Mouse (Mus musculus) left cerebral cortex, postnatal 14 days (tissue): ENCODE results near the gene Bloc1s3. TPM values are rescaled to one million over a fixed set of nuclear protein-coding genes. Genes with fewer than 3 reads are reported as not detected.
"Not testable (repeated sequence)": the region's sequence is repeated elsewhere in the genome, so short reads cannot be mapped to it uniquely, and the experiment has no call there.

ENCODE experiments used
- DNase-seq, 2 experiments: peaks; one replicate each; pipeline ENCODE4 v3.0.0; 2021 to 2022; ENCODE audit warnings: low spot score in 2 of 2, mixed read lengths in 1 of 2
- intact Hi-C: fragments of 180-260 bp; cut with DNase I; formaldehyde crosslinking; loops from one replicate; pipeline ENCODE4 v1.15.1; 2025
- total RNA-seq, 2 experiments: library from RNA; stranded (reverse); gene quantifications; 2 replicates each; pipeline ENCODE4 v1.2.3; 2021

Bloc1s3 gene
- total RNA-seq, 2 experiments from 2014 or later = 7.1 to 7.2 TPM

DNA sequence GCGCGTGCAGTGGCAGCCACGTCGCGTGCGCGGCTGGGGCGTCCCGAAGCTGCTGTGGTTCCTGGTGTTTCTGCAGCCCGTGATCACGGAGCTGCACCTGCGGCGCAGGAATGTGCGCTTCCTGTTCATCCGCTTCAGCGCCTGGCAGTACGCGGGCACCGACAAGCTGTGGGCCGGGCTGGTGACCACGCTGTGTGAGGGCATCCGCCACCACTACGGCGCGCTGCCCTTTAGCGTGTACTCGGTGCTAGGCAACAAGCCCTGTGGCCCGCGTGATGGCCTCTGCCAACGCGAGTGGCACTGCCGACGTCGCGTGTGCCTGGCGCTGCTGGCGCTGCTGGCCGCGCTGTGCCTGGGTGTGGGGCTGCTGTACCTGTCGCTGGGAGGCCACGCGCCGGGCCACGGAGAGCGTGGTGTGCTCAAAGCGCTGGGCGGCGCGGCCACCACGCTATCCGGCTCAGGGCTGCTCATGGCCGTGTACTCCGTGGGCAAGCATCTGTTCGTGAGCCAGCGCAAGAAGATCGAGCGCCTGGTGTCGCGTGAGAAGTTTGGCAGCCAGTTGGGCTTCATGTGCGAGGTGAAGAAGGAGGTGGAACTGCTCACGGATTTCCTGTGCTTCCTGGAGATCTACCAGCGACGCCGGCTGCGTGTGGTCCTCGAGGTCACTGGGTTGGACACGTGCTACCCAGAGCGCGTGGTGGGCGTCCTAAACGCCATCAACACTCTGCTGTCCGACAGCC is 15.0 kb upstream of the Bloc1s3 start:
- intact Hi-C loops = no loop called here
- DNase-seq = peak; percentile 23 to 62

DNA sequence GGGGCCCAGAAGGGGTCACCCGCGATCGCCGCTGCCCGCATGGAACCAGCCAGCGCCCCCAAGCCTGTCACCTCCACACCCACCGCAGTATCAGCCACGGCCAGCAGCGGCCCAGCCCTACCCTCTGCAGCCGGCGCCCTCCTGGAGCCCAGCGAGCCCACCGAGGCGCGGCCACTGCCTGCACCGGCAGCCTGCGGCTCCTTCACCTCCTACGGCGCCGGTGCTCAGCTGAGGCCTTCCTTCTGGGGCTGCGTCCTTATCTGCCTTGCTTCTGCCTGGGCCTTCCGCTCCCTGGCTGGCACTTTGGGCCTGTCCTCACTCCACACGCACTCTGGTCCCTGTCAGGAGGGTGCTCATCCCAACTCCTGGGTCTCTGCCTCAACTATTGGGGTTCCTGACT is 11.9 kb upstream of the Bloc1s3 start:
- intact Hi-C loops = no loop called here
- no peak for DNase-seq

DNA sequence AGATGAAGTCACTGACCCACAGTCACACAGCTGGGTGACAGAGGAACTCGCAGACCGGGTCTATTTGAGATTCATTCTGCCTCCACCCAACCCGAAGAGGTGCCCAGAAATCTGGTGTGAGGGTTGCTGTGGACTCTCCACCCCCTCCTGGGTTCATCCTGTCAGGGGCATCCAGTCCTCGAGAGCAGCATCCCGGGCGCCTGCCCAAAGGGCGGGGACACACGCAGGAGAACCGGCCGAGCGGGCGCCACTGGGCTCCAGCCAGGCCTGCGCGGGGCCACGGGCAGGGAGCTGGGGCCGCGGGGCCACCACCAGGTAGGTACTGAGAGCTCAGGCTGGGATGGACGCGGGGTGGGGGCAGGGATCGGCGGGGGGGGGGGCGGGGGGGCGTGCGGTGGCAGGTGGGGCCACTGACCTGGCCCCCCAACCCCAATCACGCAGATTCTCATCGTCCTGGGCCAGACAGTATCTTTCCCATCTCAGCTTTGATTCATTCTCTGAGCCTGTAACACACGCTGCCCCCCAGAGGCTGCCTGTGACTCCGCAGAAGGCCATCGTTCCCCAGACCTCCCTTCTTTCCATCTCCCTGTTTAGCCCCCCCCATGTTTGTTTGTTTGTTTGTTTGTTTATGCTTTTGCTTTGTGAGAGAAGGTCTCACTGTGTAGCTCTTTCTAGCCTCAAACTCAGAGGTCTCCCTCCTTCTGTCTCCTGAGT is 9.6 kb upstream of the Bloc1s3 start, which contains the start of gene Nkpd1:
Gene Nkpd1 (plus strand): TSS at position 187 of the 714 bp plus-strand sequence.
- intact Hi-C loops = no loop called here
- DNase-seq = no peak

DNA sequence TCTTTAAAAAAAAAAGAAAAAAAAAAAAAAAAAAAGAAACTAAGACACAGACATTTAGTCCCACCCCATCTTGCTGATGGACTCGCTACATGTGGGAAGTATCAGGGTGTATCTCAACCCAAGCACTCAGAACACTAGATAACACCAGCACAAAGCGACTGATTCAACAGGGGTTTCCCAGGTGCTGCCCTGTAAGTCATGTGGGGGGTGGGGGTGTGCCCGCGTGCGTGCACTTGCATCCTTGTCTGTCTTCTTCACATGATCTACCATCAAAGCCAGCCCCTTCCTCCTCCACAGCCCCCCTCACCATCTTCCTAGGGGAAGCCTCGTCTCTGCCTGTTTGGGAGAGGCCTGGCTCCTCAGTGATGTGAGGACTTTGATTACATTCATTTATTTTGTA is 4.2 kb upstream of the Bloc1s3 start:
- DNase-seq = no peak
- intact Hi-C loops = no loop called here

DNA sequence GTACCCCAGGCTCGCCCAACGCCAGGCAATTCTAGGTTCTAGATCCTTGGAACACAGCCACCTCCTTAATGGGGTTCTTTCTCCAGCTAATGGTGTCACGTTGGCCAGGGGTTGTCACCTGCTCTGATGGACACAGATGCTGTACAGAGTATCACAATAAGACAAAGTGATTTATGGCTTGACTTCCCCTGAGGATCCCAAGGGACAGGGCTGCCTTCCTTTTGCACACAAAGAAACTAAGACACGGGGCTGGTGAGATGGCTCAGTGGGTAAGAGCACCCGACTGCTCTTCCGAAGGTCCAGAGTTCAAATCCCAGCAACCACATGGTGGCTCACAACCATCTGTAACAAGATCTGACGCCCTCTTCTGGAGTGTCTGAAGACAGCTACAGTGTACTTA is 3.8 kb upstream of the Bloc1s3 start:
- intact Hi-C loops, DNase-seq: not testable (repeated sequence)

DNA sequence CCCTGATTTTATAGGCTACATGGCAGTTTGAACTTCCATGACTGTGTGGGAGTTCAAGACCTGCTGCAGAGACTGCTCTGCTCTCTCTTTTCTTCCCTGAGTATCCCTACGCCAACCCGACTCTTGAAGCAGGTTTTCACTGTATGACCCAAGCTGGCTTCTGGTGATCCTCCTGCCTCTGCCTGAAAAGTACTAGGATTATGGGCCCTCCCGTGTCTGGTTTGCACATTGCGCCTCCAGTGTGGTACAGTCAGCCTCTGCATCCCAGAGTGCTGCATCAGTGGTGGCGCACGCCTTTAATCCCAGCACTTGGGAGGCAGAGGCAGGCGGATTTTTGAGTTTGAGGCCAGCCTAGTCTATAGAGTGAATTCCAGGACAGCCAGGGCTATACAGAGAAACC is 1.6 kb upstream of the Bloc1s3 start:
- no peak for DNase-seq
- intact Hi-C loops = loop anchor here (5.0 kb wide), 1 partner anchor 53 kb away; the partner anchor contains the start of gene Ppp1r37

DNA sequence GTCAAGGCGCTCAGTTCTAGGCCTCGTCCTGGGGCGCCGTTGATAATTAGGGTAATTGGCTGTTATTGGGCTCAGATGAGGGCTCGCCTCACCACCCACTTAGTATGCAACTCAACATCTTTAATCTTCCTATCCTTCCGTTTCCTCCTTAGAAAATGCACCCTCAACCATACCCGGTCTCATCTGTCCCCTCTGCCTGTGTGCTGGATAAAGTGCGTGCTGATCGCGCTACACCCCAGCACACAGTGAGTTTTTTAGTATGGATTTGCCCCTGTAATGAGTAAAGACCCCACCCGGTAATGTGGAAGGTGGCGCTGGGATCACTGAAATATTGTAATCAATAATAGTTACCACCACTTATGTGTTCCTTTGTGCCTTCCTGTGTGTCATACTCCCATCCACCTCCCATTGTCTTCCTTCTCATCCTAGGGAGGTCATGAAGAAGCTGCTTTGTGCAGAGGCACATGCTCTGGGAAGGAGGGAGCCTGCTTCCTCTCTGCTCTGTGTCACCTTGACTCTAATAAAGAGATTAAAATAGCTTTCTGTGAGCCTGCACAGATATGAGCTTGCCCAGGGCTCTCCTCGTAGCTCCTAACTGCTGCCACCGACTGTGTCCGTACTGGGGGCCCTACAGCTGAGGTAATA is 879 bp upstream of the Bloc1s3 start:
- intact Hi-C loops = loop anchor here (5.0 kb wide), 1 partner anchor 53 kb away; the partner anchor contains the start of gene Ppp1r37
- no peak for DNase-seq

DNA sequence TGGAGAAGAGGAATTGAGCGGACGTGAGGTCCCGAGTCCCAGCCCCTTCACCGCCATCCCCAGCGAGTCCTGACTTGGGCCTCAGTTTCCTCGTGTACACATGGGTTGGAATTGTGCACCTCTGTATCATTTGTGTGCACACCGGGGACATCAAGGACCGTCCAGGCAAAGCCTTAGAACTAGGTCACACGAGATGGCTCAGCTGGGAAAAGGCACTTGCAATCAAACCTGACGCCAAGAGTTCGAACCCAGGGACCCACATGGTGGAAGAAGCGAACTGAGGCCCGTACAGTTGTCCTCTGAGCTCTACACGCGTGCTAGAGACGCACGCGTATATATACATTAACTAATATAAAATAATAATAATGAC is 570 bp downstream of the Bloc1s3 start:
- intact Hi-C loops = loop anchor here (5.0 kb wide), 1 partner anchor 55 kb away; the partner anchor contains the start of gene Ppp1r37
- no peak for DNase-seq

DNA sequence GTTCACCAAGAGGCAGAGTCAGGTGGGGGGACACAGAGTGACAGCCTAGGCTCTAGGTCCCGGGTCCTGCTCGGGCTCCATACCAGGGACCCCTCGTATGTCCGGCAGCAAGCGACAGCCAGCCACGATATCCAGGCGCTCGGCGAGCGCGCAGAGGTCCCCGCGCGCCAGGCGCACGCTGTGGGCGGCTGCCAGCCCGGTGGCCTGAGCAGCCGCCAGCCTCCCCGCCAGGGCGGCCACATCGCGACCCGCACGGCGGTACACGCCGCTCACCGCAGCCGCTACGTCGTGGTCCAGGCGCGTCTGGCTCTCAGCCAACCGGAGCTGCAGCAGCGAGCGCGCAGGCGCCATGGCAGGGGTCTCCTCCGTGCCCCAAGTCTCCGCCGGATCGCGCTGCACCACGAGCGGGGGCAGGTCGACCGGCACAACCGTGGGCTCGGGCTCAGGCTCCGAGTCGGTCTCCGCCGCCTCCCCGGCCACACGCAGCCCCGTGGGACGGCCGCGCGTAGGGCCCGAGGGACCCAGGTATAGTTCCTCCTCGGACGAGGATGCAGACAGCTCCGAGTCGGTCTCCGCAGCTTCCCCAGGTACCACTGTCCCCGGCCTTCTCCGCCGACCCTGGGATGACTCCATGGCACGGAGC is 1.1 kb downstream of the Bloc1s3 start:
- peak in 1 of 2 experiments; percentile 72 for DNase-seq
- intact Hi-C loops = loop anchor here (5.0 kb wide), 1 partner anchor 55 kb away; the partner anchor contains the start of gene Ppp1r37

DNA sequence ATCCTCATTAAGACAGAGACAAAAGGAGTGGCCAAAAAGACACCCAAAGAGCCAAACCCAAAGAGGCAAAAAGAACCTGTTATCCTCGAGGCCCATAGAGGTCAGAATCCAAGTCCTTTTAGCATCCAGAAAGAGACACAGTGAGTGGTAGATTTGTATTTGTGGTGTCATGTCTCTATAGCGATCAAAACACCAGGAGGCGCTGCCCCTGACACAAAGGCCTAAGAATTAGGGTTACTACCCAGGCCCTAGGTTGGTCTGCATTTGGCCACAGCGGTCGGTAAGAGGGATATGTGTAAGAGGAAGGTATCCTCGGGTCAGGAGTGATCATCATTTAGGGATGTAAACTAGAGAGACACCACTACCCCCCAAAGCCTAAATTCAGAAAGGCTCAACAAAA is 1.8 kb downstream of the Bloc1s3 start:
- intact Hi-C loops = loop anchor here (5.0 kb wide), 1 partner anchor 56 kb away; the partner anchor contains the start of gene Ppp1r37

DNA sequence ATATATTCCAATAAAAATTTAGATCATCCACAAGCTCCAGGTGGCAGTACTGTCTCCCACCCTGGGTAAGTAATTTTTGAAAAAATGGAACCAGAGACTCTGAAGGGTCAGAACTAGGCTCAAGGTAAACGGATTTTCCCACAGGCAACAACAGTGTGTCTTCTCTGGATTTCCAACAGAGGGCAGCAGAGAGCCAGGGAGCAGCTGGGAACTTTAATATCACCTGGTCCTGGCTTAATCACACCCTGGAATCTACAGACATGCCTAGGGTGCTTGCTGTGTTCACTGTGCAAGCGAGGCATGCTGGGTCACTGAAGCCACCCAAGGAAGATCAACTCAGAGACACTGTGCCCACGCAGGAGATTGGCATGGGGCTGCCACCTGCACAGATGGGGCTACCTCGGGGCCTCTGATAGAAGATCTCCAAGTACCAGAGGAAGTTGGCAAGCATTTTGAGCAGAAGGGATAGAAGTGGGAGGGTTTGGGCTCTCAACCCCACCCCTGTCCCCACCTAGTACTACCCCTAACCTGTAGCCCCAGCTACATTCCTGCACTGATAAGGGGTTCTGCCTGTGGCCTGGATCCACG is 4.6 kb downstream of the Bloc1s3 start:
- intact Hi-C loops = no loop called here
- no peak for DNase-seq

More for the DNA sequence above, 1.8 kb downstream of the Bloc1s3 start:
- DNase-seq = no peak

DNA sequence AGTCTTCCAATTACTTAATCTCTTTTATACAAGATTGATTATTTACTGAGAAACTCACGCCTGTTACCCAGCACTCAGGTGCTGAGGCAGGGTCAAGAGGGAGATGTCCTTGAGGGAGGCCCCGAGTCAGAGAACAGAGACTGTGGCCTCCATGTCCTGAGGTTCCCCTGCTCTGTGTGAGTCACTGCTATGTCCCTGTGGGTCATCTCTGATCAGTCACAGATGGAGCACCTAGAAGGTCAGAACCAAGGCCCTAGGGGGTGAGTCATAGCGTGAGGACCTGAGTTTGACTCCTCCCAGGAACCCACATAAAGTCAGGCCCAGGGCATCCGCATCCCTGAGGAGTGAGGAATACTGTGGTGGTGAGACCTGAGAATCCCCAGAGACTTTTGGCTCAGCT is 6.5 kb downstream of the Bloc1s3 start:
- intact Hi-C loops = no loop called here
- no peak for DNase-seq

DNA sequence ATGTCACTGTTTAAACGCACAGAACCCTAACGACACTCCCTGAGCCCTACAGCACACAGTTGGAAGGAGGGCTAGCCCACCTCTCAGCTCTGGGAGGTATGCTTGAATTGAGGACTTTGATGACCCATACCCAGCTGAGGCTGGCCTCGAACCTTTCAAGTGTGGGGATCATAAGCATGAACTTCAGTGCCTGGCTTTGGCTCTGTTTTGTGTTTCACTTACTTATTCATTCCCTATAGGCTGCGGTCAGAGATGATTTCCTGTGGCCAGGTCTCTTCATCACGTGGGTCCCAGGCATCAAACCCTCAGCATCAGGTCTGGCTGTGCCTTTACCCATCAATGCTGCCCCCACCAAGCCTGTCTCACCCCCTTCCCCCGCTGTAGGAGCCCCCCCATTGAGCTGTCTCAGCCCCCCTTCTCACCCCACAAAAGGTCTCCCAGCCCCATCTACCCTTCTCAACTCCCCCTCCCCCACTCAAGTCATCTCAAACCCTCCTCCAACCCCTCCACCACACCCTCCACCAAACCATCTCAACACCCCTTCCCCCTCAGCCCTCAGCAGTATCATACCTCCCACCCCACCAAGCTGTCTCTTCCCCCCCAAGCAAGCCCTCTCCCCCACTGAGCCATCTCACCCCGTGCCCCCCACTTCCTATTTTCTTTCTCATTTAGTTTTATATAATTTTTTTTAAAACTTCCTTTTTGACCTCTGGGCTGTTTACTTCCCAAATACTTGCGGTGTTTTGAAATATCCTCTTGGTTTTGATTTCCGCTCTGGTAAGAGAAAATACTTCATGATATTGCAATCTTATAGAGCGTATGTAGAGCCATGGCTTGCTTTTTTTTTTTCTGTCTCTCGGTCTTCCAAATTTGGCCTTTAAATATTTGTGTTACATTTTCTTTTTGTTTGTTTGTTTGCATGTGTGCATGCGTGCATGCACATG is 7.5 kb downstream of the Bloc1s3 start:
- intact Hi-C loops = no loop called here
- no peak for DNase-seq

DNA sequence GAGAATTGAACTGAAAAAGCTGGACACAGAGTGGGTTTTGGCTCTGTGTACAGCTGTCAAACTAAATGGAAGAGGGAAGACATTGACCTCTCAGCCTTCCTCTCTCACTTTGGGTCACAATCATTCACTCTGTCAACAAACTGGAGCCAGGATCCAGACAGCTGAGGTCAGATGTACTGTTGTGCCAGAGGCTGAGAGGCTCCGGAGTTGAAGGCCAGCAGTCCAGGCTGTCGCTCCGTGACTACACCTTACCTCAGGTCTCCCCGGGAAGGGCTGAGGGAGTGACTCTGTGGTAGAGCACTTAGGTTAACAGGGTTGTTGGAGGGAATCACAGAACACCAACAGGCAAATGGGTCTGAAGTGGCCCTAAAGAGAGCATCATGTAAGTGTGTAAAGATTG is 9.8 kb downstream of the Bloc1s3 start:
- DNase-seq = no peak
- intact Hi-C loops = loop anchor here (5.0 kb wide), 1 partner anchor 36 kb away; the partner anchor contains the start of gene Exoc3l2

DNA sequence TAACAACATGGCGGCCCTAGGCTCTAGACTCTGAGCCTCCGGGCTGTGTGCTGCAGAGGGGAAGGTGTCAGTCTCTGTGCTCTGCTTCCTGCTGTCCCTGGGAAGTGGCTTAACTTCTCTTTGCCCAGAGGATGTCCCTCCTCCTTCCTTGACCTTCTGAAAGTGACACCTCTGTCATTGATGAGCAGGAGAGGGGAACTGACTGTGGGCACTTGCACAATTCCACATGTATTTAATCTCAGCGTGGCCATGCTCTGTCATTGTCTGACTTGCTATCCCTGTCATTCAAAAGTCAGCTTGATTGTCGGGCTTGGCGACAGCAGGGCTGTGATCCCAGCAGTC is 12.0 kb downstream of the Bloc1s3 start:
- DNase-seq = no peak
- intact Hi-C loops = loop anchor here (5.0 kb wide), 1 partner anchor 34 kb away; the partner anchor contains the start of gene Exoc3l2

DNA sequence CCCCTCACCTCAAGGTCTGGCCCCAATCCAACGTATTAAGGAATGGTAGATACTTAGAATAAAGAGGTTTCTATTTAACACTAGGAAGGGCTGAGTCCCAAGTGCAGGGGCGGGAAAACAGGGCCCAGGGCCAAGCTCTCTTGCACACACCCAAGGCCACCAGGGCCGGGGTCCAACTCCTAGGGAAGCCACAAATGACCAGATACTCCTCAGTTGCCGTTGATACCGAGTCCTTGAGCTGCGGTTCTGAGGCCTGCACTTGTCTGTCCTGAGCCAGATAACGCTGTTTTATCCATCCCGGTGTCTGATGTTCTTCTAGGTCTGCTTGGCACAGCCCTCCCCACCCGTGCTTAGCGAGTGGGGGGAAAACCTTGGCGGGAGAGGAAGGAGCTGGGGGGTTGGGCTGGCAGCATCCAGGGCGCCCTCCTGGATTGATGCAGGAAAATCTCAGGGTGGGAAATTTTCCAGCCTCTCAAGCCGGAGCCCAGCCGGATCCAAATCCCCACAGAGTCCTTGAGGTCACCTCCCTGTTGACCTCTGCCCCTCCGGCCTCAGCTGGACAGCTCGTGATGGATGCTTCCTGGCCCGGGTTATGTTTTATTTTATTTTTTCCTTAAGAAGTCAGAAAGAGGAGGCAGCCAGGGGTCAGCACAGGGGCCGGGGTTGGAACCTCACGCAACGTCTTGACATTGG is 12.5 kb downstream of the Bloc1s3 start:
- no peak for DNase-seq
- intact Hi-C loops = loop anchor here (5.0 kb wide), 1 partner anchor 33 kb away; the partner anchor contains the start of gene Exoc3l2

DNA sequence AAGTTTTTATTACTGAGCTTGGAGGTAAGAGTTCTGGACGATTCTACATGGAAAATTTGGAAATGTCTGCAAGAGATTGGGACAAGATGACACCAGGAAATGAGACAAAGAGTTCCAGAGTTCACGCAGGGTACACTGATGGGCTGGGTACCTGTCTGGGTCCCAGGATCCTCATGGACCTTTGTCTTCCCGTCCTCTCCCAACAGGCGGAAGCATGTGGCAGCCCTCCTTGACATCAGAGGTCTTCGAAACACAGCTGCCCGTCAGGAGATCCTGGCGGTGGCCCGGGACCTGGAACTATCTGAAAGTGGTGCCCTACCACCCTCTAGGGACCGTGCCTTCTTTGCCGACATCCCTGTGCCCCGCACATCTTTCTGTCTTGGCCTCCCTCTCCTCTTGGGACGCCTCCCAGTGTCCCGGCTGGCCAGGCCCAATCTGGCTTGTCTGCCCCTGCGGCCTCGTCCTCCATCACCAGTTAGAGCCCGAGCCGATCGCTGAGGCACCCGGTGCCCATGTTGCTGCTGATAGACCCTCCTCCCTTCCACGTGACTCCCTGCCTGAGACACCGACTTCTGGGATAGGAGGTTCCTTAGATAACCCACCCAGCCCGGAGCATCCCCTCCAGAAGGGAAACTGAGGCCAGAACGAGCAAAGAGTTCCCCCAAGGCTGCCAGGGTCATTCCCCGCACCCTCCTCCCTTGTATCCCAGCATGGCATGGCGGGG is 13.3 kb downstream of the Bloc1s3 start:
- intact Hi-C loops = loop anchor here (5.0 kb wide), 1 partner anchor 33 kb away; the partner anchor contains the start of gene Exoc3l2
- DNase-seq = no peak
